Mouse (Mus musculus) midbrain, embryonic 13.5 days (tissue): ENCODE results near the gene Krtap13. TPM values are rescaled to one million over a fixed set of nuclear protein-coding genes. Genes with fewer than 3 reads are reported as not detected.

Experiments used
- ATAC-seq: fragments of 200-750 bp; cut with Nextera tagmentation; 2 replicates; pipeline ENCODE4 v1.8.0; 2017; ENCODE audit warnings: mild to moderate bottlenecking, moderate TSS enrichment, moderate library complexity
- H3K27ac ChIP-seq: fragments of 300-500 bp; sonication (generic); 2 replicates; pipeline ENCODE4 v1.5.1; 2015; ENCODE audit warnings: inconsistent platforms, mild to moderate bottlenecking, moderate library complexity
- H3K27me3 ChIP-seq: fragments of 300-500 bp; sonication (generic); 2 replicates; pipeline ENCODE4 v1.6.1; 2015; ENCODE audit warnings: mild to moderate bottlenecking, inconsistent platforms
- H3K36me3 ChIP-seq: fragments of 300-500 bp; sonication (generic); 2 replicates; pipeline ENCODE4 v1.6.1; 2015; ENCODE audit warnings: mild to moderate bottlenecking, inconsistent platforms
- H3K4me1 ChIP-seq: fragments of 300-500 bp; sonication (generic); replicated peaks from 2 replicates; pipeline ENCODE4 v1.6.1; 2015; ENCODE audit warnings: inconsistent platforms
- H3K4me2 ChIP-seq: fragments of 300-500 bp; sonication (generic); replicated peaks from 2 replicates; pipeline ENCODE4 v1.6.1; 2015; ENCODE audit warnings: moderate library complexity, mild to moderate bottlenecking, inconsistent platforms
- H3K4me3 ChIP-seq: fragments of 300-500 bp; sonication (generic); replicated peaks from 2 replicates; pipeline ENCODE4 v1.5.1; 2015; ENCODE audit warnings: mild to moderate bottlenecking, inconsistent platforms
- H3K9ac ChIP-seq: fragments of 300-500 bp; sonication (generic); replicated peaks from 2 replicates; pipeline ENCODE4 v1.6.1; 2015; ENCODE audit warnings: mild to moderate bottlenecking, inconsistent platforms
- H3K9me3 ChIP-seq: fragments of 300-500 bp; sonication (generic); 2 replicates; pipeline ENCODE4 v1.6.1; 2016; ENCODE audit warnings: mild to moderate bottlenecking, inconsistent platforms
- WGBS: fragments of 180-500 bp; shearing (Covaris S2); methylation state at CpG from one replicate; pipeline ENCODE4 v1.1.7; 2015; 5-methylcytosine and 5-hydroxymethylcytosine counted together
- polyA plus RNA-seq: library from polyadenylated mRNA; unstranded; fragments of >200 nt; fragmentation: Nextera tagmentation; extraction: Ambion mirVana; gene quantifications from 2 replicates; pipeline ENCODE4 v1.2.1, GENCODE M21; 2015

The Krtap13 gene
- polyA plus RNA-seq, 1 experiment from 2014 or later: not detected

GRCm38 (mm10) chr16:88710757-88711156 is 40.7 kb downstream of the Krtap13 start:
- 83% methylated on average over 4 of the region's 4 CpGs for WGBS
- no peak for ATAC-seq
- H3K27ac ChIP-seq: no peak overlapping the region
- H3K4me1 ChIP-seq: no peaks in the 10 kb centered on the region
- no peaks in the 10 kb centered on the region for H3K27me3 ChIP-seq
- no peak overlapping the region for H3K4me2 ChIP-seq
- H3K9ac ChIP-seq: no peak overlapping the region
- no peaks in the 10 kb centered on the region for H3K9me3 ChIP-seq
- H3K36me3 ChIP-seq: no peaks in the 10 kb centered on the region
- no peak overlapping the region for H3K4me3 ChIP-seq

GRCm38 (mm10) chr16:88707496-88708012 is 43.9 kb downstream of the Krtap13 start, which contains the start of gene 2310061N02Rik:
Gene 2310061N02Rik, minus strand, starts transcription at chr16:88707962.
- 93% methylated on average over 10 of the region's 10 CpGs for WGBS

GRCm38 (mm10) chr16:88701072-88701864 is 50.2 kb downstream of the Krtap13 start:
- H3K36me3 ChIP-seq: no peaks in the 10 kb centered on the region
- H3K27ac ChIP-seq: no peak overlapping the region
- no peak overlapping the region for H3K4me3 ChIP-seq
- no peaks in the 10 kb centered on the region for H3K9me3 ChIP-seq
- no peaks in the 10 kb centered on the region for H3K27me3 ChIP-seq
- ATAC-seq: no peak
- H3K4me1 ChIP-seq: no peaks in the 10 kb centered on the region
- 58% methylated on average over 4 of the region's 4 CpGs for WGBS
- no peak overlapping the region for H3K9ac ChIP-seq
- no peak overlapping the region for H3K4me2 ChIP-seq

More at GRCm38 (mm10) chr16:88707496-88708012, 43.9 kb downstream of the Krtap13 start, which contains the start of gene 2310061N02Rik:
- no peaks in the 10 kb centered on the region for H3K9me3 ChIP-seq
- H3K27ac ChIP-seq: no peak within 1 kb of the TSS
- H3K27me3 ChIP-seq: no peaks in the 10 kb centered on the region
- no peaks in the 10 kb centered on the region for H3K36me3 ChIP-seq
- H3K9ac ChIP-seq: no peak within 1 kb of the TSS
- H3K4me2 ChIP-seq: no peak within 1 kb of the TSS
- H3K4me1 ChIP-seq: no peaks in the 10 kb centered on the region
- ATAC-seq: no peak
- H3K4me3 ChIP-seq: no peak within 1 kb of the TSS

Other genes with a start within 250 kb of the Krtap13 start
- gene Cldn17, start 244.7 kb downstream of the Krtap13 start, polyA plus RNA-seq: not detected in 2 replicates
- not detected in 2 replicates for gene Cldn8, start 188.5 kb downstream of the Krtap13 start, polyA plus RNA-seq
- gene Krtap24-1, start 139.4 kb downstream of the Krtap13 start, polyA plus RNA-seq: not detected in 2 replicates
- gene 2310079G19Rik, start 124.0 kb downstream of the Krtap13 start, polyA plus RNA-seq: not detected in 2 replicates
- not detected in 2 replicates for gene Krtap26-1, start 103.8 kb downstream of the Krtap13 start, polyA plus RNA-seq
- not detected in 2 replicates for gene Krtap27-1, start 80.0 kb downstream of the Krtap13 start, polyA plus RNA-seq
- gene 2310061N02Rik, start 43.7 kb downstream of the Krtap13 start, polyA plus RNA-seq: not detected in 2 replicates
- gene Krtap13-1, start 22.8 kb downstream of the Krtap13 start, polyA plus RNA-seq: not detected in 2 replicates
- not detected in 2 replicates for gene 2310034C09Rik, start 7.2 kb upstream of the Krtap13 start, polyA plus RNA-seq
- gene 2310057N15Rik, start 22.6 kb upstream of the Krtap13 start, polyA plus RNA-seq: not detected in 2 replicates
- not detected in 2 replicates for gene Gm5965, start 26.3 kb upstream of the Krtap13 start, polyA plus RNA-seq
- not detected in 2 replicates for gene Gm20741, start 60.6 kb upstream of the Krtap13 start, polyA plus RNA-seq
- not detected in 2 replicates for gene Krtap15, start 68.6 kb upstream of the Krtap13 start, polyA plus RNA-seq
- gene Krtap14, start 74.5 kb upstream of the Krtap13 start, polyA plus RNA-seq: not detected in 2 replicates
- not detected in 2 replicates for gene Krtap19-1, start 117.8 kb upstream of the Krtap13 start, polyA plus RNA-seq
- gene Krtap19-2, start 122.6 kb upstream of the Krtap13 start, polyA plus RNA-seq: not detected in 2 replicates
- not detected in 2 replicates for gene Krtap19-3, start 126.4 kb upstream of the Krtap13 start, polyA plus RNA-seq
- not detected in 2 replicates for gene Krtap19-4, start 133.5 kb upstream of the Krtap13 start, polyA plus RNA-seq
- not detected in 2 replicates for gene Krtap19-5, start 144.8 kb upstream of the Krtap13 start, polyA plus RNA-seq
- gene Krtap19-9b, start 180.6 kb upstream of the Krtap13 start, polyA plus RNA-seq: not detected in 2 replicates
- gene Krtap16-3, start 211.2 kb upstream of the Krtap13 start, polyA plus RNA-seq: not detected in 2 replicates